Mouse (Mus musculus): Measurements from ENCODE around the gene Btn1a1.

DNA sequence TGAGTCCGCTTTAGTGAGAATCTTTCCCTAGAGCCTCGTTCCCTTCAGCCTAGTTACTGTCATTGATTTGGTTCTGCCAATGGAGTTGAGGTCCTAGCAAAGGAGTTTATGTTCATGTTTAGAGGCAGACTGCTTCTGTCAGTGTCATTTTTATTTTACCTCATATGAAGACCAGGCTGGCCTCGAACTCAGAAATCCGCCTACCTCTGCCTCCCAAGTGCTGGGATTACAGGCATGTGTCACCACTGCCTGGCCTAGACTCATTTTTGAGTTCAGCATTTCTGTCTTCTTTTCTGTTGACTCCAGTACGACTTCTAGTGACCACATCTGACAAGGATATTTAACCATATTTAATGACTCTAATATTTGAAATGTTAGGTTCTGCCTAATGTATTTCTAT lies 49.6 kb upstream of the Btn1a1 start:
- no peak for TF ChIP-seq CTCF (IDR thresholded peaks at IDR 0.05; ENCODE audit: borderline replicate concordance, control insufficient read depth, extremely low read depth, insufficient read depth, low read length, poor library complexity)
- TF ChIP-seq POLR2A (IDR thresholded peaks at IDR 0.05; ENCODE audit: control insufficient read depth, extremely low read depth, insufficient read depth, low read length, poor library complexity): no peak

All from thymus, adult 2 months (tissue).